ENCODE assay signal across 8 mouse cellular contexts in genomic region chr9:50738914-50739870, GRCm38 (mm10). TPM values are rescaled to one million over a fixed set of nuclear protein-coding genes. Genes with fewer than 3 reads are reported as not detected.
DNase-seq lines count a peak whose midpoint lies in the region; ATAC-seq lines count a peak whose summit lies in the region.

Dixdc1 (minus strand) TSS chr9:50739517.

- peak within 1 kb of the TSS; percentile 41; the same call in 1 of the 2 replicates for H3K9ac ChIP-seq in hindbrain, embryonic 16.5 days (ENCODE audit: low read depth, low read length)

- H3K27ac ChIP-seq in hindbrain, embryonic 16.5 days (ENCODE audit: low read depth, low read length), result no peak within 1 kb of the TSS

- H3K36me3 ChIP-seq in hindbrain, embryonic 16.5 days (ENCODE audit: control insufficient read depth, insufficient read depth, low read length), result no peaks in the 10 kb centered on the region

- no peaks in the 10 kb centered on the region for H3K9me3 ChIP-seq in hindbrain, embryonic 16.5 days (ENCODE audit: control insufficient read depth, low read length)

- peak within 1 kb of the TSS; percentile 44 for H3K4me3 ChIP-seq in hindbrain, embryonic 16.5 days (ENCODE audit: low read length)

- no peaks in the 10 kb centered on the region for H3K27me3 ChIP-seq in hindbrain, embryonic 16.5 days (replicated peaks; ENCODE audit: control insufficient read depth, insufficient read depth, low read length)

- H3K4me2 ChIP-seq in hindbrain, embryonic 16.5 days (ENCODE audit: low read length), result peak within 1 kb of the TSS; percentile 72

- ATAC-seq in hindbrain, embryonic 16.5 days, result peak; percentile 98

- 12% methylated on average over 36 of the region's 36 CpGs for WGBS in hindbrain, embryonic 16.5 days

- peaks cover 6% of the 10 kb centered on the region; the same call in 1 of the 2 replicates for H3K4me1 ChIP-seq in hindbrain, embryonic 16.5 days (ENCODE audit: control insufficient read depth, insufficient read depth, low read depth, low read length)

- DNase-seq in WW6 (ENCODE audit: low read depth, low spot score), result peak; percentile 90
- DNase-seq in cerebellum, postnatal 4 days (ENCODE audit: low spot score in 2 of 2), result peak; percentile 86 to 92
- DNase-seq in gastrocnemius, adult 18-20 months (ENCODE audit: low spot score), result peak; percentile 96
- DNase-seq in left cerebral cortex, adult 18-20 months (ENCODE audit: low spot score in 2 of 2), result peak; percentile 81 to 83
- DNase-seq in lung, postnatal 4 days, result peak; percentile 96 to 97
- peak; percentile 93 for DNase-seq in right cerebral cortex, adult 18-20 months
- DNase-seq in urinary bladder, adult 2 months (ENCODE audit: low spot score), result peak; percentile 84

RNA-seq across cellular contexts. Expression of gene Dixdc1, which starts in this region (rescaled TPM):
- 1 to 10 TPM; 2.1 to 4.7 TPM for total RNA-seq in gastrocnemius, adult 18-20 months (2021)
- 31.6 and 33.7 TPM in 2 replicates for polyA plus RNA-seq in hindbrain, embryonic 16.5 days (2015; fragmentation: Nextera tagmentation; extraction: Ambion mirVana)
- total RNA-seq in left cerebral cortex, adult 18-20 months (2021), result 10 to 100 TPM; 67.9 to 79.3 TPM
- 9.1 and 11.4 TPM in 2 replicates for polyA plus RNA-seq in urinary bladder, adult 2 months (2012; rRNA removed)

Comparison
In these comparisons a context has a peak if more than half of its experiments do, and no peak if none do; other contexts are left out.
1. RNA of gene Dixdc1 (total RNA-seq): 67.9 to 79.3 TPM in left cerebral cortex, adult 18-20 months; 2.1 to 4.7 TPM in gastrocnemius, adult 18-20 months; every median in the first group is over 10 times any median in the second.
2. Peak in every context shown above with its lines, with median percentiles within 50 percentile points of each other: DNase-seq.